Mouse (Mus musculus) hindbrain, embryonic 13.5 days (tissue): ENCODE data around the gene Clec4f. TPM values are rescaled to one million over a fixed set of nuclear protein-coding genes. Genes with fewer than 3 reads are reported as not detected.
"Not testable (repeated sequence)": the region's sequence is repeated elsewhere in the genome, so short reads cannot be mapped to it uniquely, and the experiment has no call there.

Experiments used
- ATAC-seq: fragments of 200-750 bp; cut with Nextera tagmentation; 2 replicates; pipeline ENCODE4 v1.8.0; 2017; ENCODE audit warnings: moderate TSS enrichment; ENCODE audit not compliant: low FRiP score
- H3K27ac ChIP-seq: fragments of 300-500 bp; sonication (generic); 2 replicates; pipeline ENCODE4 v1.5.1; 2015; ENCODE audit warnings: inconsistent platforms, mild to moderate bottlenecking, moderate library complexity
- H3K27me3 ChIP-seq: fragments of 300-500 bp; sonication (generic); 2 replicates; pipeline ENCODE4 v1.6.1; 2015; ENCODE audit warnings: mild to moderate bottlenecking, inconsistent platforms
- H3K36me3 ChIP-seq: fragments of 300-500 bp; sonication (generic); 2 replicates; pipeline ENCODE4 v1.6.1; 2015; ENCODE audit warnings: mild to moderate bottlenecking, inconsistent platforms
- H3K4me1 ChIP-seq: fragments of 300-500 bp; sonication (generic); replicated peaks from 2 replicates; pipeline ENCODE4 v1.6.1; 2015; ENCODE audit warnings: inconsistent platforms
- H3K4me2 ChIP-seq: fragments of 300-500 bp; sonication (generic); 2 replicates; pipeline ENCODE4 v1.6.1; 2015; ENCODE audit warnings: inconsistent platforms, mild to moderate bottlenecking, moderate library complexity
- H3K4me3 ChIP-seq: fragments of 300-500 bp; sonication (generic); 2 replicates; pipeline ENCODE4 v1.5.1; 2015; ENCODE audit warnings: mild to moderate bottlenecking, inconsistent platforms
- H3K9ac ChIP-seq: fragments of 300-500 bp; sonication (generic); 2 replicates; pipeline ENCODE4 v1.6.1; 2015; ENCODE audit warnings: mild to moderate bottlenecking, inconsistent platforms
- H3K9me3 ChIP-seq: fragments of 300-500 bp; sonication (generic); 2 replicates; pipeline ENCODE4 v1.6.1; 2016; ENCODE audit warnings: inconsistent platforms
- WGBS: fragments of 180-500 bp; shearing (Covaris S2); methylation state at CpG from one replicate; pipeline ENCODE4 v1.1.7; 2015; 5-methylcytosine and 5-hydroxymethylcytosine counted together
- polyA plus RNA-seq: library from polyadenylated mRNA; unstranded; fragments of >200 nt; fragmentation: Nextera tagmentation; extraction: Ambion mirVana; gene quantifications from 2 replicates; pipeline ENCODE4 v1.2.1, GENCODE M21; 2015

The Clec4f gene
- polyA plus RNA-seq, 1 experiment from 2014 or later: not detected

DNA sequence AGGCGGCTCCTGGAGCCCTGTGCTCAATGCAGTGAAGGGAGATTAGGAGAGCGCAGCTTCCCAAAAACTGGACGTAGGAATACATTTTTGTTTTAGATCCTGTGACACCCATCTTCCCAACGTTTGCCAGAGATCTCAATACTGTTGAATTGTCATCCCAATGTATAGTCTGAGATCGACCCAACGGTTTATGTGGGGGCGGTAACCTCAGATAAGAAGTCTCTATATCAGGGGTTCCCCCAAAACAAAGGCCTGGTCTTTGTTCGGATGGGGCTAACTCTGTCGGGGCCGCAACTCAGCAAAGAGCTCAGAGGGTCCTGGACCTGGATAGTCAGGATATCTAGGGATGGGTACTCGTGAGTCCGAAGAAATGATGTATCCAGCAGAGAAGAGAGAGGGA, 37.0 kb upstream of the Clec4f start:
- H3K27ac ChIP-seq: no peak overlapping the region
- 1% methylated on average over 12 of the region's 12 CpGs for WGBS

DNA sequence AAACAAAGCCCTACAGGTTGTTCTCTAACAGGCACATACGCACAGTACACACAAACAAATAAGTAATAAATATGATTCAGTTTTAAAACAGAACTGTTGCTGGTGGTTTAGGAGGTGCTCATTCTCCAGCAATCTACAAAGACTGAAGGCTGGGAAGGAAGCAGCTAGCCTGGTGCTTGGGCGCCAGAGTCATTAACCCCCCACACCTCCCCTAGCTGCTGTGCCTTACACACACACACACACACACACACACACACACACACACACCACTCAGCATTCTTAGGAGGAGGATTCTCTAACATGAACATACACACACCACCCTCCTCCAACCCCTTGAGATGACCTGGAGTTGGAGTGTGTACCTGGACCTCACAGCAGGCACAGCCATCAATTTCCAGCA, 34.9 kb upstream of the Clec4f start:
- ATAC-seq: no peak
- H3K4me3 ChIP-seq: no peak overlapping the region
- no peaks in the 10 kb centered on the region for H3K4me1 ChIP-seq
- 54% methylated on average over 2 of the region's 2 CpGs for WGBS
- H3K36me3 ChIP-seq: no peaks in the 10 kb centered on the region
- H3K9ac ChIP-seq: no peak overlapping the region
- H3K27ac ChIP-seq: no peak overlapping the region
- no peak overlapping the region for H3K4me2 ChIP-seq
- no peaks in the 10 kb centered on the region for H3K9me3 ChIP-seq
- peaks cover 79% of the 10 kb centered on the region for H3K27me3 ChIP-seq

More for the DNA sequence above, 37.0 kb upstream of the Clec4f start:
- Histone ChIP-seq H3K36me3 (no peaks in the 10 kb centered on the region), H3K9ac (no peak overlapping the region), H3K4me1 (no peaks in the 10 kb centered on the region), H3K9me3 (no peaks in the 10 kb centered on the region), H3K27me3 (peaks cover 98% of the 10 kb centered on the region), H3K4me2 (no peak overlapping the region), H3K4me3 (no peak overlapping the region)
- no peak for ATAC-seq

DNA sequence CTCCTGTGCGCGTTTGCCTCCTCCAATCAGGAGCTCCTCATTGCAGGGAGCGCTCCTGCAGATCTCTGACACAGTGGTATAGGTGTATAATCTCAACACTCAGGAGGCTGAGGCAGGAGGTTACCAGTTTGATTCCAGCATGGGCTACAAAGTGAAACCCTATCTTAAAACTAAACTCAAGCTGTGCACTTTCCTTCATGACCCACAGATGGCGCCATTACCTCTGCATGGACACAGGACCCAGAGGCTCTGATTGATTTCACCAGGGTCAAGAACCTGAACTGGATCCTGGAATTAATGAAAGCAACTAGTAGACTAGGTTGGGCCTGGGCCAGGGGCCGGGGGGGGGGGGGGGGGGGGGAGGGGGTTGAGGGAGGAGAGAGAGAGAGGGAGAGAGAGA, 34.3 kb upstream of the Clec4f start:
- no peak overlapping the region for H3K4me3 ChIP-seq
- H3K27ac ChIP-seq: no peak overlapping the region
- 28% methylated on average over 4 of the region's 5 CpGs for WGBS
- H3K9me3 ChIP-seq: no peaks in the 10 kb centered on the region
- no peak overlapping the region for H3K4me2 ChIP-seq
- peaks cover 79% of the 10 kb centered on the region for H3K27me3 ChIP-seq
- no peak overlapping the region for H3K9ac ChIP-seq
- H3K36me3 ChIP-seq: no peaks in the 10 kb centered on the region
- H3K4me1 ChIP-seq: no peaks in the 10 kb centered on the region
- ATAC-seq: no peak

DNA sequence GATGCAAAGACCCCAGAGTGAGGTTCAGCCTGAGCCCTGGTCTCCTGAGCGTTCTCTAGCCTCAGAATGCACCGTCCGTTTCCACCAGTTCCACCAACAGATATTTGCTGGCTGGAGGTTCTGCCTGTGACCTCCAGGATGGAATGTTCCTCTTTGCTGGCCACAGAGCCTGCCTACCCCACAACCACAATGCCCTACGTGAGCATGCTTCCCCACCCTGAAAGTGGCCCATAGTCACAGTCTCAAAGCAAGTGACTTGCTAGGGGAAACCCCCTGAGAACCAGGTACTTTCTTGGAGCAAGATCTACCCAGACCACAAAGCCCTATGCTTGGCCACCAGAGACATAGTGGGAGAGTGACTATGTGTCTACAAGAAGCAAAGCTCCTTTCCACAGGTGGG, 33.4 kb upstream of the Clec4f start:
- H3K9me3 ChIP-seq: no peaks in the 10 kb centered on the region
- H3K4me1 ChIP-seq: no peaks in the 10 kb centered on the region
- H3K27me3 ChIP-seq: peaks cover 76% of the 10 kb centered on the region
- 84% methylated on average over 4 of the region's 4 CpGs for WGBS
- no peaks in the 10 kb centered on the region for H3K36me3 ChIP-seq
- ATAC-seq: no peak
- no peak overlapping the region for H3K4me3 ChIP-seq
- no peak overlapping the region for H3K9ac ChIP-seq
- no peak overlapping the region for H3K4me2 ChIP-seq
- no peak overlapping the region for H3K27ac ChIP-seq

DNA sequence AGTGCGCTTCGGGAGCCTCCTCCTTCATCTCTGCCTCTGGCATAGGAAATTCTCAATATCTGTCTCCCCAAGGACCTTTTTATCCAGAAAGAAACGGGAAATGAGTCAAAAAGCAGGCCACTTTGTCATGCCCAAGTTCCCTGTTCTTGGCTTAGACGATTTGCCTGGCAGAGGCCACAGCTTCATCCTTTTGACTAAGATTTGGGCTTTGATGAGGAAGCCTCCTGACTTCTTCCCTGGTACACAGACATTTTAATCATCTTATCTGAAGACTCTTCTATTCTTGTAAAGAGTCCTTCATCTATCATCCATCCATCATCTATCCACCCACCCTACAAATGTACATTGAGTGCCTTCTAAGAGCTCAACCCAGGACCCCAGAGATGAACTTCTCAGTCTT, 21.8 kb upstream of the Clec4f start, which contains the start of gene Cd207:
Cd207 (minus strand) TSS at position 101 of the 400 bp plus-strand sequence.
- WGBS: 84% methylated on average over 4 of the region's 4 CpGs
- Histone ChIP-seq H3K27me3 (peaks cover 36% of the 10 kb centered on the region), H3K27ac (no peak within 1 kb of the TSS), H3K36me3 (no peaks in the 10 kb centered on the region), H3K9me3 (no peaks in the 10 kb centered on the region), H3K9ac (no peak within 1 kb of the TSS), H3K4me1 (no peaks in the 10 kb centered on the region), H3K4me3 (no peak within 1 kb of the TSS), H3K4me2 (no peak within 1 kb of the TSS)
- no peak for ATAC-seq

DNA sequence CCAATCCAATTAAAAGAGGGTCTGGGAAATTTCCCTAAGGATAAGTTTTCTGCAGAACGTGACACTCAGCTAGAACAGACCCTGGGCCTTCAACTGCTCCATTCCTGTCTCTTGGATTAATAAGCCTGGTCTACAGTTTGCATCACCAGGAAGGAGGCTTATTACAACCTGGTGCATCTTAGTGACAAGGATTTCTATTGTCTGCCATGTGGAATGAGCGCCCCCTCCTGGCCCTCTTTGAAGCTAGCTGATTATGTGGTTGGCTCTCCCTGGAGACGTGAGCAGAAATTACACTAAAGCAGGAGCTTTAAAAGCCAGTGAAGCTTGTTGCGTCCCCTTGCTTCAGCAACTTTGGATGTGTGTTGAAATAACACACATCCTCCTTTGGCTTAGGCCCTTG, 17.4 kb upstream of the Clec4f start:
- H3K4me3 ChIP-seq: no peak overlapping the region
- 6% methylated on average over 4 of the region's 4 CpGs for WGBS
- peaks cover 18% of the 10 kb centered on the region for H3K27me3 ChIP-seq
- H3K4me2 ChIP-seq: no peak overlapping the region
- H3K27ac ChIP-seq: no peak overlapping the region
- H3K4me1 ChIP-seq: no peaks in the 10 kb centered on the region
- H3K9me3 ChIP-seq: no peaks in the 10 kb centered on the region
- H3K9ac ChIP-seq: no peak overlapping the region
- peak; percentile 36; the same call in 1 of the 2 replicates for ATAC-seq
- no peaks in the 10 kb centered on the region for H3K36me3 ChIP-seq

DNA sequence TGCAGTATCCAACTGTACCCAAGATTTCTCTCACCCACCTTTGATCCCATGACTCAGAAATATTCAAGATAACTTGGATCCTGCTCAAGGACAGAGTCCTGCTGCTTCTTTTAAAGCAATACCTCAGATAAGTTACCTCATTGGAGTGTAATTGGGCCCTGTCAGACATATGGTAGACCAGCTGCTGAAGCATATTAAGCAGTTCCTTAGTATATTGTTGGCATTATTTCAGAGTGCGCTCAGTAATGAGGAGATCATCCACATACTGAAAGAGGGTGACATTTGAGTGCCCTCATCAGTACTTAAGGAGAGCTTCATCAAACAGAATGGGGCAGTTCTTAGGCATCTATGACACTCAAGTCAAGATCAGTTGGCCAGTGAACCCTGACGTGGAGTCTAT, 9.0 kb upstream of the Clec4f start:
- 0 out of 2 replicates have a peak, but pooled peaks cover 2% of the 10 kb centered on the region for H3K27me3 ChIP-seq
- 87% methylated on average over 2 of the region's 2 CpGs for WGBS

DNA sequence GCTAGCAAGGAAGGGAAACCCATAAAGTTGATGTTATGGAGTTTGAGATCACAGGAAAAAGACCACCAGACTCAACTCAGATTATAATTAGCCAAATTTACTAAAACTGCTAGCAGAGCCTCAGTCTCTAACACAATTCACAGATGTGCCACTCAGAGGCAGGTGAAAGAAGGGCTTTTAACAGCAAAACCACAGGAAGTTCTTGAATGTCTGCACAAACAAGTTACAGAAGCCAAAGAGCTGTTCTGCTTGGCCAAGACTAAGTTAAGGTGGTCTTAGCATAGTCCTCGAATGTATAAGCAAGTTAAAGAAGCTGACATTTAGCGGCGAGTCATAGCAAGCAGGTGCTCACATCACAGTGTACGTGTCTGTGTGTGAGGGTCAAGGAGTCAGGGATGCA, 4.8 kb upstream of the Clec4f start:
- Histone ChIP-seq H3K27me3 (0 out of 2 replicates have a peak, but pooled peaks cover 4% of the 10 kb centered on the region), H3K4me2 (no peak overlapping the region), H3K9ac (no peak overlapping the region), H3K27ac (no peak overlapping the region), H3K4me1 (no peaks in the 10 kb centered on the region), H3K9me3 (no peaks in the 10 kb centered on the region), H3K36me3 (no peaks in the 10 kb centered on the region), H3K4me3 (no peak overlapping the region)
- no peak for ATAC-seq
- WGBS: 79% methylated on average over 4 of the region's 4 CpGs

More for the DNA sequence above, 9.0 kb upstream of the Clec4f start:
- no peaks in the 10 kb centered on the region for H3K4me1 ChIP-seq
- no peak overlapping the region for H3K4me3 ChIP-seq
- no peak overlapping the region for H3K27ac ChIP-seq
- H3K4me2 ChIP-seq: no peak overlapping the region
- no peak overlapping the region for H3K9ac ChIP-seq
- ATAC-seq: no peak
- no peaks in the 10 kb centered on the region for H3K36me3 ChIP-seq
- H3K9me3 ChIP-seq: no peaks in the 10 kb centered on the region

DNA sequence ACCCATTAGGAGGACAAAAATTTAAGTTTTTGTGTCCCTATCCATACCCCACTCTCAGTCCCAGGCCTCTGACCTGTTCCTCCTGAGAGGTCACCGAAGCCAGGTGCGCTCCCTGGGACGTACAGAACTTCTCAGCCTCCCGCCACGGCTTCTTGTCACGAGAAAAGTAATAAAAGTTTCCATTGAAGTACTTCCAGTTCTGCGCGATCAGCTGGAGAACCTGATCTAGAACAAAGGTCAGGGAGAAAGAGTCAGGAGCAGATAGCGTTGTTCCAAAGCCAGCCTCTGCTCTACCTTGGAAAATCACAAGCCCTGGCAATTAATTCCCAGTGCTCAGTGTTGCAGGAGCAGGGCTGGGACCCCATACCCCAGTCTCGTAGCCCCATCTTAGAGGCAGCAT, 9.3 kb downstream of the Clec4f start:
- no peak for ATAC-seq
- H3K4me3 ChIP-seq: no peak overlapping the region
- H3K27ac ChIP-seq: no peak overlapping the region
- H3K9me3 ChIP-seq: no peaks in the 10 kb centered on the region
- WGBS: 93% methylated on average over 10 of the region's 10 CpGs
- no peak overlapping the region for H3K9ac ChIP-seq
- 0 out of 2 replicates have a peak, but pooled peaks cover 4% of the 10 kb centered on the region for H3K27me3 ChIP-seq
- H3K36me3 ChIP-seq: no peaks in the 10 kb centered on the region
- H3K4me2 ChIP-seq: no peak overlapping the region
- no peaks in the 10 kb centered on the region for H3K4me1 ChIP-seq

DNA sequence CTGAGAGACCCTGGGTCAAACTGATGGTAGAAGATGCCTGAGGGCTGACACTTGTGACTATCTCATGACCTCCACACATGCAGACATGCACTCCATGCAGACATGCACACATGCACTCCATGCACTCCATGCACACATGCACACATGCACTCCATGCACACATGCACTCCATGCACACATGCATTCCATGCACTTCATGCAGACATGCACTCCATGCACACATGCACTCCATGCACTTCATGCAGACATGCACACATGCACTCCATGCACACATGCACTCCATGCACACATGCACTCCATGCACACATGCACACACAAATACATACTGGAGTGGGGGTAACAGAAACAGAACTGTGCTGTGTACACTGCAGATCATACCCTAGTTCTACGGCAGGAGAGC, 20.7 kb downstream of the Clec4f start:
- Histone ChIP-seq H3K36me3 (no peaks in the 10 kb centered on the region), H3K9ac (no peak overlapping the region), H3K4me2 (no peak overlapping the region), H3K4me1 (no peaks in the 10 kb centered on the region), H3K9me3 (no peaks in the 10 kb centered on the region), H3K27ac (no peak overlapping the region), H3K4me3 (no peak overlapping the region), H3K27me3 (peaks cover 3% of the 10 kb centered on the region; the same call in 1 of the 2 replicates)
- ATAC-seq: no peak
- WGBS: 89% methylated on average over 1 of the region's 1 CpGs

DNA sequence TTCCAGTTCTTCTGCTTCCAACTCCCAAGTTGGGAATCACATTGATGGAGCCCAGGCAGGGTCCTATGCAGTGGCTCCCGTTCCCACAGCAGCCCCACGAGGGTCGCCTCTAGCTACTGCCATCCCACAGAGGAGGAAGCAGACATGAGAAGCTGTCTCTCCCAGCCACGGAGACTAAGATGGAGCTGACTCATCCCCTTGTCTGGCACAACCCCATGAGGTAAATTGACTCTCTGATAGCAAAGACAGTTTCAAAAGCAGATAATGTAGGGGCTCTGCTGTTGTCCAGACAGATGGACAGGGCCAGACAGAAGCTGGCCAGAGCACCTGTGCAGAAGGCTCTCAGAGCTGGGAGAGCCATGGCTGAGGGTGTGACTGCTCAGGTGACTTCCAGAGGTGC, 21.4 kb downstream of the Clec4f start:
- not testable (repeated sequence) for H3K36me3 ChIP-seq, H3K27ac ChIP-seq, H3K4me3 ChIP-seq, ATAC-seq, H3K9me3 ChIP-seq, H3K9ac ChIP-seq, H3K27me3 ChIP-seq, H3K4me1 ChIP-seq, H3K4me2 ChIP-seq
- WGBS: 76% methylated on average over 4 of the region's 4 CpGs

DNA sequence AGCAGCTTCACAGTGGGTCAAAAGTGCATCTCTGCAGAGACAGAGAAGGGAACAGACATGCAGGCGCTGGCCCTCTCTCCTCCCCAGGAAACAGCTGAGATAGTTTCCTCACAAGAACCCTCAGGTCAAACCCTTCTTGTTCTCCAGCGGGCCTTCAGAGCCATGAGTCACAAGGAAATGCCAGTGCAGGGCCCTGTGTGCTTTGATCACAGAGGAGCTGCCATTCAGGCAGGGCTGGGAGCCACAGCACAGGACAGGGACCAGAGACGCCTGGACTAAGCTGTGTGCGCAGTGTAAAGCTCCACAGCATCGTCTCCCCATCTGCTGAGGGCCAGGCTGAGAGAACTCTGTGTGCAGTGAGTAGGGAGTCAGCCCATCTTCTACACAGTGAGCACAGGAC, 21.9 kb downstream of the Clec4f start:
- whole genome bisulfite sequencing: 66% methylated on average over 5 of the region's 5 CpGs
- not testable (repeated sequence) for H3K27me3 ChIP-seq, H3K27ac ChIP-seq, H3K4me1 ChIP-seq, H3K4me2 ChIP-seq, H3K9me3 ChIP-seq, H3K9ac ChIP-seq, H3K4me3 ChIP-seq, H3K36me3 ChIP-seq, ATAC-seq

DNA sequence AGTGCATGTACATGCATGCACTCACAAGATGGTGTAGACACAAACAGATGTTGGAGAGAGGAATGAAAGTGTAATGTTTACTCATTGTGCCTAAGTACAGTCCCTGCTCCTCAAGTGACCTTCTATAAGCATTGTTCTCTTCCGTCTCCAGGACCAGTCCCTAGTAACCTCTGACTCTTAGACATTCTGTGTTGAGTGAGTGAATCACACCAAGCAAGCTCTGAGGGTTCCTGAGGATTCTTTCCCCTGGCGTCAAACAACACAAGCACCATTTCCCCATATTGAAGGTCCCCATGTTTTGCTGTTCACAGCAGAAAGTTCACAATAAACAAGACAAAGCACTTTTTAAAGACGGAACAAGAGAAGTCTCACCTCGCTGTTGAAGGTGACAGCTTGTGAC, 24.2 kb downstream of the Clec4f start:
- Histone ChIP-seq H3K9ac (no peak overlapping the region), H3K36me3 (no peaks in the 10 kb centered on the region), H3K9me3 (no peaks in the 10 kb centered on the region), H3K4me2 (no peak overlapping the region), H3K4me1 (no peaks in the 10 kb centered on the region), H3K27me3 (peaks cover 3% of the 10 kb centered on the region; the same call in 1 of the 2 replicates), H3K27ac (no peak overlapping the region), H3K4me3 (no peak overlapping the region)
- ATAC-seq: no peak
- 78% methylated on average over 4 of the region's 4 CpGs for WGBS
